Mouse (Mus musculus) left cerebral cortex, postnatal 25 days (tissue): ENCODE measurements around the gene A830005F24Rik. TPM values are rescaled to one million over a fixed set of nuclear protein-coding genes. Genes with fewer than 3 reads are reported as not detected.
"Not testable (repeated sequence)": the region's sequence is repeated elsewhere in the genome, so short reads cannot be mapped to it uniquely, and the experiment has no call there.

ENCODE experiments used
- DNase-seq, 2 experiments: peaks; one replicate each; pipeline ENCODE4 v3.0.0; 2022; ENCODE audit warnings: low spot score in 2 of 2, mixed read lengths in 1 of 2
- intact Hi-C: fragments of 180-260 bp; cut with DNase I; formaldehyde crosslinking; loops from one replicate; pipeline ENCODE4 v1.15.1; 2025
- total RNA-seq, 2 experiments: library from RNA; stranded (reverse); gene quantifications; 2 replicates each; pipeline ENCODE4 v1.2.3; 2021

Gene A830005F24Rik
- total RNA-seq = 1 to 10 TPM; 1.6 to 1.8 TPM

DNA sequence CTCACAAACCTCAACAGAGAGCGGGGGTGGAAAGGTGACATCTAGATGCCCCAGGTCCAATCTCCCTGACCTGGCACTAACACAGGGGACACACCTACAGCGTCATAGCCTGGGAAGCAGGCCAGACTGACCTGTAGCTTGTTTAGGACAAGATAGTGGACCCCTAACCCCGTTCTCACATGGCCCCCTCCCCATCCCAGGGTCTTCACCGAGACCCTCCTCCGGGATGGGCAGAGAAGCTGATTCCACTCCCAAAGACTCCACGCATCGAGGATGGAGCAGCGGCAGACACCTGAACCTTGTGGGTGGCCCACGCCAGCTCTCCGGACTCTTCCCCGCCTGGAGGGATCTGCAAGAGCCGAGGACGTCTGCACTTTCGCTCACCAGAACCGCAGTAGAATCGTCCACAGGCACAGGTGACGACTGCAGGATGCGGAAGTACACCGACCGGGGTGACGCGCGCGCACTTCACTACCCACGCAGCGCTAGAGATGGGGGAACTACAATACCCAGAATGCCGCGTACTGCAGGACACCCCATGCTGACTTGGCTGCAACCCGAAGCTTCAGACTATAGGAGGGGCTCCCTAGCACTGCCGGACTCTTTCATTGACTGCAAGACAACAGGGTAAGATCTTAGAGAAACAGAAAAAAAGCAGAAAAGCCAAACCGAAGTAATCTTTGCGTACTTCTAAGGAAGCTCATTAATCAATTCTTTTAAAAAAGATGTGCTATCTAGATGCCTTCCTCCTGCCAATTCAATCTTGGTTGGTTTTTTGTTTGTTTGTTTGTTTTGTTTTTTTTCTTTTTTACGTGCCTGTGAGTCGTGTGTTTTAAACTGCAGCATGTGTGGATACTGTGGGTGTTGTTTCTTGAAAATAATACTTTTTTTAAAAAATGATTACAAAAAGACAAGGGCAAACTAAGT lies at the start of gene A830005F24Rik, which contains the start of gene Zfp169:
Gene A830005F24Rik, plus strand, starts transcription at position 568 of the 927 bp plus-strand sequence.
Gene Zfp169, minus strand, starts transcription at position 449 of the 927 bp plus-strand sequence.
- peak; percentile 91 to 96 for DNase-seq
- intact Hi-C loops = no loop called here

DNA sequence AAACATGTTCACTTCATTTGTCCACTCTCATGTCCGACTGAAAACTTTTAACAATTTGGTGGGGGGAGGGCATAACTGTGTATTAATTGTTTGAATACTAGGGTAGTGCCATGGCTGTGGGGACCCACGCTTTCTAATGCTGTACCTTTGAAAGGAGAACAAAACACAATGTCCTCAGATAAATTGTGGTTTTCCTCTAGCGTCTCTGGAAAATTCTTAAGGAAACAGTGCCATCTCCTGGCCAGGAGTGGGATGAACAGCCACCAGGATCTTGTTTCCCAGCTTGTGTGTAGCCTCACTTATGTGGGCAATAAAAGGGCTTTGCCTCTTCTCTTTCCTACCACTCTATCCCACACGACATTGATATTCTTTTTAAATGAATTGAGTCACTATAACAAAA lies 49.2 kb upstream of the A830005F24Rik start:
- DNase-seq = peak; percentile 79 to 88
- intact Hi-C loops = loop anchor here (1.0 to 5.0 kb wide), 3 partner anchors 797 to 1163 kb away; no protein-coding TSS in a partner anchor

DNA sequence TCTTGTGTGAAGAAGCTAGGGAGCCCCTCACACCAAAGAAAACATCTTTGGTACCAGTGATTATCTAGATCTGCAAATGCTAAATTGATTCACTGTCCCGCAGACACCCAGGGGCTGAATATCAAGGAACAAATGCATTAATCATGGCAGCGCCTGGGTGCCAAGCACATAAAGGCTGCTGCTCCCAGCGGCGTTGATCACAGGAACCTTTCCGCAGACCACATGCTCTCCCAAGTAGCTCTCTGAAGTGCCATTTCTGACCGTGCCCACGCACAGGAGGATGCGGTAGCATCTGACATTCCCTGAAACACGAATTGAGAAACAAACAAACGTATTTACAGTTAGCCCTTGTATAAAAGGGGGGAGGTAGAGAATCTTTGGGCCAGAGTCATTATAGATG lies 47.2 kb upstream of the A830005F24Rik start:
- intact Hi-C loops = no loop called here
- DNase-seq = no peak

DNA sequence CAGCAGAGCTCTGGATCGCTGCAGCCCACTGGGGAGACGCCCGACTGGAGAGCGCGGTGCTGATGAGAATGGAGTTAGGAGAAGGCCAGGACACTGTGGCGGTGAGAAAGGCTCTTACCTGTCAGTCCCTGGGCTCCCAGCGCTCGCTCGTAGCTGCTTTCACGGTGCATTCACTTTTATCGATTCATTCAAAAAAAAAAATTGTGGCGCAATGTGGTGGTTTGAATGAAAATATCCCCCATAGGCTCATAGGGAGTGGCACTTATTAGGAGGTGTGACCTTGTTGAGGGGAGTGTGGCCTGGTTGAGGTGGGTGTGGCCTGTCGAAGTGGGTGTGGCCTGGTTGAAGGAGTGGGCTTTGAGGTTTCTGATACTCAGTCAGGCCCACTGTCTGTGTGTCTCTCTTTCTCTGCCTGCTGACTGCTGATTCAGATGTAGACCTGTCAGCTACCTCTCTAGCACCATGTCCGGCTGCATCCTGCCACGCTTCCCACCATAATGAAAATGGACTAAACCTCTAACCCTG lies 44.7 kb upstream of the A830005F24Rik start:
- intact Hi-C loops = no loop called here
- no peak for DNase-seq

DNA sequence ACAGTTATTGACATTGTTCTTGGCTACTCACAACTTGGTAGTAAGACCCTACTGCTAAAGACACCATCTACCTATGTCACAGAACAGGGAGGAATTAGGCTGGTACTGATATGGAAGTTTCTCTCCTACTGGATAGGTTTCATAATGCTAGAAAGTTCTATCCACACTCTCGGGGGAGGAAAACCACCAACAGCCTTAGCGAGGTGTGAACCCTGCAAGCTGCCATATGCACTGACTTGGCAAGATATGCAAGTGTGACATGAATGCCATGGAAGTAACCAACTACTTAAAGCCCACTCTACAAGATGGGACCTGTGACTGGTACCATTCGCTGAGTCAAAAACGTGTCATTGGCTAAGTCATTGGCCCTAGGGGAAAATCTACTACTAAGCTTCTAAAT lies 29.8 kb upstream of the A830005F24Rik start:
- peak in 1 of 2 experiments; percentile 51 for DNase-seq
- intact Hi-C loops = no loop called here

DNA sequence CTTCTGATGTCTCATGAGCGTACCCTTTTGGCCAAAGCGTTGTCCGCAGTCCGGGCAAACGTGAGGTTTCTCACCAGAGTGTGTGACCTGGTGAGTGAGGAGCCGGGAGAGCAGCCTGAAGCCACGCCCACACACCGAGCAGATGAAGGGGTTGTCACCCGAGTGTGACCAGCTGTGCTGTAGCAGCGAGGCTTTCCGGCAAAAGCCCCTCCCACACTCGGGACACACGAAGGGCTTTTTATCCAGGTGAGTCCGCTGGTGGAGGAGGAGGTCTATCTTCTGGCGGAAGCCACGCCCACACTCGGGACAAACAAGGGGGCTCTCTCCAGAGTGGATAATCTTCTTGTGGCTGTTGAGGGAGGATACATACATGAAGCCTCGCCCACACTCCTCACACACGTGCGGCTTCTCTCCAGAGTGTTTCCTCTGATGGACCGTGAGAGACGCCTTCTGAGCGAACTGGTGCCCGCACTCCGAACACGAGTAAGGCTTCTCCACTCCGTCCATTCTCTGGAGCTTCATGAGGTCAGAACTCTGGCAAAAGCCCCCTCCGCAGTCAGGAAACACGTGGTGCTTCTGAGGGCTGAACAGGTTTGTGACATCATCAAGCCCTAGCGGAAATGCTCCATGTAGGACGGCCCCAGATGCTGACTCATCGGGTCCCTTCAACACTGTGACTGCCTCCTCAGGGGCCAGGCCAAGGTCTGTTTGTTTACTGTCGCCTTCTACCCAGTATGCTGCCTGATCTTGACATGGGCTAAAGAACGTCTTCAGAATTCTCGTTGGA lies 22.8 kb upstream of the A830005F24Rik start:
- intact Hi-C loops = no loop called here
- no peak for DNase-seq

DNA sequence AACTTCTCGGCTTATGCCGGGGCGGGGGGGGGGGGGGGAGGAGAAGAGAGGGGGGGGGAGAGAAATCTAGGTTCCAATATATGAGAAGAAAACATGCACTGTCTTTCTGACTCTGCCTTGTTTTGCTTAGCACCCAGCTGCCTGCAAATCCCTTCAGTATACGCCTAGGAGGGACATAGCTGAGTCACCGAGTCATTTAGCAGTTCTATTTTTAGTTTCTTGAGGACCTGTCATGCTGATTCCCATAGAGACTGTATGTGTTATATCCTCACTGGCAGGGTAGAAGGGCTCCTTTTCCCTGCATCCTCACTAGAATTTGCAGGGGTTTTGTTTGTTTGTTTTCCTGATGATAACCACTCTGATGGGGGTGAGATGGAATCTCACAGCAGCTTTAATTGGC lies 20.2 kb upstream of the A830005F24Rik start:
- DNase-seq = peak in 1 of 2 experiments; percentile 71
- intact Hi-C loops = no loop called here

DNA sequence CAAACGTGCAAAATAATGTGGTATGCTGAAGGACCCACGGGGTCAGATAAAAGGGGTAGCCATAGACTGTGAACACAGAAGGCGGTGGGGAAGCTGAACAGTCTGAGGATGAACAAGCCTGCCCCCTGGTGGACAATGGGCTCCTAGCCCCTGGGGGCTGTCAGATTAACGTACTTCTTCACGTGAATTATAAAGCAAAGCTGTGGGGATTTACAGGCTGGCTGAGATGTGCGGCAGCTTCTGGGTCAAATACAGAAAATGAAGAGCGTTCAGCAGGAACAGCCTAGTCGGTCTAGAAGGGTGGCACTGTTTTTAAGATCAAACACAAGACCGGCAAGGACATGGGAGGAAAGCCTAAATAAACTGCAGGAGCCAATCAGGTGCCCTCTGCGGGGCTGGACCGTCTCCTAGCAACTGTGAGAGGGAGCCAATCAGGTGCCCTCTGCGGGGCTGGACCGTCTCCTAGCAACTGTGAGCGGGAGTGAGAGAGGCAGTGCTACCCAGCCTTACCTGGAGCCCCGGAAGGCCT lies 15.6 kb upstream of the A830005F24Rik start:
- DNase-seq = peak; percentile 79 to 86
- intact Hi-C loops = no loop called here

DNA sequence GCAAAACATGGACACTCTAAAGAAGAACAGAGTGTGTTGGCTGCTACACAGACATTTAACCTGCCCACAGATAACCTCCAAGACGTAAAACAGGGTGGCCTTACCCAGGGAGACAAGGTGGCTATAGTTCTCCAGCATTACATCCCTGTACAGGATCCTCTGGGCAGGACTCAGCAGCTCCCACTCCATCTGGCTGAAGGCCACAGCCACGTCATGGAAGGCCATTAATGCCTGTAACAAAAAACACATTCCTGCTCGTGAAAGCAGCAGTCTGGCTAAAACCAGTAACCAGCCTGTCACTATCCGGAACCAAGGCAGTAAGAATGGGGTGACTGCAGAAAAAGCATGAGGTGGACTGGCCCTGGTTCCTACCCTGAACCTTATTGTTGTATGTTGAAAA lies 14.7 kb upstream of the A830005F24Rik start:
- intact Hi-C loops = no loop called here
- DNase-seq = no peak

DNA sequence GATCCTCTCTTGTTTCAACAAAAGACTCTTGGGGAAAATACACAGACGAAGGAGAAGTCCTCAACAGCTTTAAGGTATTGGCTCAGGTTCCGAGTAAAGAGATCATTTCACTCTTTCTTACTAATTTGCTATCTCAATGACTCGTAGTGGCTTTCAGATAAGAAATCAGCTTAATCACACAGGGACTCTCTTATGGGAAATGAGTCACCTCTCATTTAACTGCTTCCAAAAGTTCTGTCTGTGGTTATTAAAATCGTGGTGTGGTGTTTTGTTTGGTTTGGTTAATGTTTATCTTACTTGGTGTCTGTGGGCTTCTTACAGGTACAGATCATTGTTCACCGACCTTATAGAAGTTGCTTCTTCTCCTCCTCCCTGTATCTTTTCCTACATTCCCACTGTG lies 10.9 kb upstream of the A830005F24Rik start:
- intact Hi-C loops = no loop called here
- DNase-seq = no peak

DNA sequence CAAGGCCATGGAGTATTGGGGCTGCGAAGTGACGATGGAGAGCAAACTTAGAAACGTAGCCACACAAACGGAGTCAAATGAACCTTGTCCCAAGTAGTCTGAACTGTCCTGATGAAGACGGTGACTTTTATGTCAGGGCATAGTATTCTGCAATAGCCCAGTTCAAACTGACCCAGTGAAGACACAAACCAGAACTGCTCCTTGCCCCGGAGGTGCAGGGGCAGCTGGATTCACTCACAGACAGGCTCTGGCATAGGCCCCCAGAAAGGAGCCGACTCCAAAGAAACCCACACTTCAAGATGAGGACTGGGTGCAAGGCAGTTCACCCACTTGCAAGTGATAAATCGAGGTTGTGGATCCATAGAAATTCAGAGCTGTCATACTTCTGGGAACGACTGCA lies 4.7 kb upstream of the A830005F24Rik start:
- intact Hi-C loops = no loop called here
- DNase-seq = no peak

DNA sequence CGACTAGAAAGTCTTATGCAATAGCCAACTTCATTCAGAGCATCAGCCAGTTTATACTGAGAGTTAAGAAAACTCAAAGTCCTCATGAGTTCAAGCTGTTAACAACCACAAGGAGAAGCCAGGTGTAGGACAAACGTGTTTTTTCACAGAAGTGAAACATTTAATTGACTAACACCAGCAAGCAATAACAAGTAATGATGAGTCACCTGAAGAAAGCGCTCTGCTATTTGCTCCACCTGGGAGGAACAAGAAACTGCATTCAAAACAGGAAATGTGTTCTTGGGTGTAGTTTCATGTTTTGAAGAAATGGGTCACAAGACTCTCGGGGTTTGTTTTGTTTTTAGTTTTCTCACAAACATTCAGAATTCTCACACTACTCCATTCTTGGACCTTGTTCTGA lies 2.5 kb downstream of the A830005F24Rik start:
- DNase-seq = no peak

DNA sequence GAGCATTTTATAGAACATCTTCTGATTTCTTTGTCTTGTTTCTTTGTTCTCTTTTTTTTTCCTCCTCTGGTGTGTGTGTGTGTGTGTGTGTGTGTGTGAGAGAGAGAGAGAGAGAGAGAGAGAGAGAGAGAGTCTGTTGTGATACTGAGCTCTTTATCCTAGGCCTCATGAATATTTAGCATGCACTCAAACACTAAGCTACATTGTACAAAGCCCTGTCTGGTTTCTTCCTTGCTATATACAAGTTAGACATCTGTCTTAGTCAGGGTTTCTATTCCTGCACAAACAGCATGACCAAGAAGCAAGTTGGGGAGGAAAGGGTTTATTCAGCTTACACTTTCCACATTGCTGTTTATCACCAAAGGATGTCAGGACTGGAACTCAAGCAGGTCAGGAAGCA lies 5.8 kb downstream of the A830005F24Rik start:
- intact Hi-C loops, DNase-seq: not testable (repeated sequence)

More for the DNA sequence above, 2.5 kb downstream of the A830005F24Rik start:
- intact Hi-C loops = no loop called here

DNA sequence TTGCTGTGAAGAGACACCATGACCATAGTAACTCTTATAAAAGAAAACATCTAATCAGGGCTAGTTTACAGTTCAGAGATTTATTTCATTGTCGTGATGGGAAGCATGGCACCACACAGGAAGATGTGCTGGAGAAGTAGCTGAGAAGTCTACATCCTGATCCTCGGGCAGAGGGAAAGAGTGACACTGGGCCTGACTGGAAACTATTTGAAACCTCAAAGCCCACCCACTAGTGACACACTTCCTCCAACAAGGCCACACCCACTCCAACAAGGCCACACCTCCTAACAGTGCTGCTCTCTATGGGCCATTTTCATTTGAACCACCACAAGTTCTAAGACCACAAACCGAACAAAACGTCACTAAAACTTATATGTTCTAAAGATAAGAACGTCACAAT lies 12.4 kb downstream of the A830005F24Rik start:
- intact Hi-C loops = loop anchor here (10.0 kb wide), 1 partner anchor 279 kb away; no protein-coding TSS in a partner anchor
- no peak for DNase-seq

DNA sequence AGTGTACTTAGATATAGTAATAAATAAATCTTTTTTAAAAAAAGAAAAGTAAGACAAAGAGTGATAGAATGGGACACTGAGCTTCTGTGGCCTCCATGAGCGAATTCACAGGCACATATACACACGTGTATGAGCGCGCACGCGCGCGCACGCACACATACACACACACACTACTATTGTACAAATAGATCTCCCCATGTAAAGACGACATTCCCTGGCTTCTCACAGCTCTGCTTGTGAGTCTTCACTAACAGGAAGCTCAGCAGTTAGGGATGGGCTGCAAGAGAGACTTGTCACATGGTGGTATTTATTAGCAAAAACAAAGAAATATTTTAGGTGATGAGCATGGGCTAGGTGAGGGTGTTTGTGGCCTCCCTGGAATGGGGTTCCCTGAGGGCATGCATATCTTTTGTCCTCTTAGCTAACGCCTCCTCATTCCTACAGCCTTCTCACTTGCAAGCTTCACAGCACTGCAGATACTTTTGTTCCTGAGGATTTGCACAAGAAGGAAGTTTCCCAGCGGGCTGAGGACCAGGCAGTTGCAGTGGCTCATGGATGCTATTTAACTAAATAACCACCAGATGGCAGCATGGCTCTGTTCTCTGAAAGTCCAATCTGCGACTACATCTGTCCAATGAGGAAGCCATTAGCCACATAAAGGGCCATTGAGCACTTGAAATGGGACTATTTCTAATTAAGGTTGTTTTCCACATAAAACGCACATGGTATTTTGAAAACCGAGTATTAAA lies 14.9 kb downstream of the A830005F24Rik start:
- intact Hi-C loops = loop anchor here (1.0 to 10.0 kb wide), 3 partner anchors 45 to 277 kb away; no protein-coding TSS in a partner anchor
- peak; percentile 76 to 89 for DNase-seq

DNA sequence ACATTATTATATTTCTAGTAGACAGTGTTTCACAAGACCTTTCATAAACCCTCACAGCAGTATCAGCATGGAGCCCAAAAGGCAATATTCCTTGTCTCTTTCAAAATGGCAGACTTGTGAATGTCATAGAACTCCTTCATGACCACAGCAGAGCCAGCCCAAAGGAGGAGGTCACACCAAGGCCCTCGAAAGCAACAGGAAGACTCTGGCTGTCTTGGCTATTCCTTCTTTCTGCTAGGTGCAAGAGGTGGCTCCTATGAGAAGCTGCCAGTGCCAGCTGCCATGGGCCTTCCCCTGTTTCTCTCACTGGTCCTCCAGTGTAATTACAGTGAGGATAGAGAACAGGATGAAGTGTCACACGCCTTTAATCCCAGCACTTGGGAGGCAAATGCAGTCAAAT lies 15.7 kb downstream of the A830005F24Rik start:
- no peak for DNase-seq
- intact Hi-C loops = loop anchor here (2.0 to 10.0 kb wide), 2 partner anchors 44 to 276 kb away; no protein-coding TSS in a partner anchor

DNA sequence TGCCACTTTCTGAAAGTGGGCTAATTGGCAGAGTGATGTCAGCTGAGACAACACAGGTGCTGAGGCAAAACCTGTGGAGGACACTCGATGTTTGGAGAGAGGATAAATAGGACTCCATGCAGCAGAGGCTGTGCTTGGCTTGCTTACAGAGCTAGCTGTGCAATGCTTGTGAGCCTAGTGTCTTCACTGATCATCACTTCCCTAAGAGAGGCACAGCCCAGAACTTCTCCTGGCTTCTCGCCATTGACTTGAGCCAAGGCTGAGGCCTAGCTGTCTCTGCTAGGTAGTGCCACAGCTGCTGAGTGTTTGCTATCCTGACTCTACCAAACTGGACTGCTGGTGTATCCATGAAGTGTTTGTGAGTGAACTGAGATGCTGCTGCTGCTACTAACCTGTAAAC lies 17.3 kb downstream of the A830005F24Rik start:
- DNase-seq = peak; percentile 14 to 23
- intact Hi-C loops = no loop called here

DNA sequence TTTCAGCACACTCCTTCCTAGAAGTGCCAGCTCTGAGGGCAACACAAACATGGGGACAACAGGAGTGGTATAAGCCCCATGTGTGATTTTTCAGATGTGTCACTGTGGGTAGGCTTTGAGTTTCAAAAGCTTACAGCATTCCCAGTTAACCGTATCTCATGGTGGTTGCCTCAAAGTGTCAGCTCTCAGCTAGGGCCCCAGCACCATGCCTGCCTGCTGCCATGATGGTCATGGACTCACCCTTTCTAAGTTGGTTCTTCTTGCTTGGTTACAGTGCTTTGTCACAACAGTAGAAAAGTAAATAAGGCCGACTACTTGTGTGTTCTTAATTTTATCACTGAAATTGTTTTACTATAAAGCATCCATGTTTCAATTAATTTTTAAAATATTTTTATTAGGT lies 18.1 kb downstream of the A830005F24Rik start:
- no peak for DNase-seq
- intact Hi-C loops = no loop called here

DNA sequence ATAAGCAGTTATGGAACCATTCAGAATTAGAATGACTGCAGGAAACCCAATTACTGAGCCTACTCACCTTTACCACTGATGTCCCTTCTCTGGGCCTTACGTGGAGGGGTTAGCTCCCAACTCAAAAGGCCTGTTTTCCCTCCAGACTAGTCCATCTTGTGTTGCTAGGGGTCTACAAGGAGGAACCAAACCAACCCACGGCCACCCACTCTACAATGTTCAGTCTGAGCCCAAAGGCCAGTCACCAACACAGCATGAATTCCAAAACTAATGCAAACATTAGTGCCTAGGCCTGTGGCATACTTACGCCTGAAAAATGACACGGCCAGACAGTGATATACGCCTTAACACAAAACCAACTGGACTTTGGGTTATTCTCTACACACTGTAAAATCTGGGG lies 20.1 kb downstream of the A830005F24Rik start:
- intact Hi-C loops = no loop called here
- no peak for DNase-seq
